Mouse (Mus musculus) midbrain, embryonic 16.5 days (tissue): ENCODE measurements around the gene Cep41. TPM values are rescaled to one million over a fixed set of nuclear protein-coding genes. Genes with fewer than 3 reads are reported as not detected.

ENCODE experiments used
- ATAC-seq: fragments of 200-750 bp; cut with Nextera tagmentation; 2 replicates; pipeline ENCODE4 v1.8.0; 2017; ENCODE audit warnings: moderate TSS enrichment
- H3K27ac ChIP-seq: fragments of 300-500 bp; sonication (generic); 2 replicates; pipeline ENCODE4 v1.5.1; 2014; ENCODE audit warnings: mild to moderate bottlenecking, low read length, mixed read lengths
- H3K27me3 ChIP-seq: fragments of 300-500 bp; sonication (generic); 2 replicates; pipeline ENCODE4 v1.6.1; 2014; ENCODE audit warnings: low read depth, low read length, mixed read lengths; ENCODE audit not compliant: control insufficient read depth, insufficient read depth
- H3K36me3 ChIP-seq: fragments of 300-500 bp; sonication (generic); 2 replicates; pipeline ENCODE4 v1.6.1; 2014; ENCODE audit warnings: mild to moderate bottlenecking, low read length, moderate library complexity, mixed read lengths; ENCODE audit not compliant: control insufficient read depth, insufficient read depth
- H3K4me1 ChIP-seq: fragments of 300-500 bp; sonication (generic); 2 replicates; pipeline ENCODE4 v1.6.1; 2014; ENCODE audit warnings: mild to moderate bottlenecking, low read length, mixed read lengths; ENCODE audit not compliant: control insufficient read depth, insufficient read depth
- H3K4me2 ChIP-seq: fragments of 300-500 bp; sonication (generic); 2 replicates; pipeline ENCODE4 v1.6.1; 2014; ENCODE audit warnings: mild to moderate bottlenecking, low read length, mixed read lengths
- H3K4me3 ChIP-seq: fragments of 300-500 bp; sonication (generic); 2 replicates; pipeline ENCODE4 v1.5.1; 2014; ENCODE audit warnings: low read depth, mild to moderate bottlenecking, low read length, moderate library complexity, mixed read lengths
- H3K9ac ChIP-seq: fragments of 300-500 bp; sonication (generic); 2 replicates; pipeline ENCODE4 v1.6.1; 2014; ENCODE audit warnings: low read depth, low read length, mixed read lengths
- H3K9me3 ChIP-seq: fragments of 300-500 bp; sonication (generic); replicated peaks from 2 replicates; pipeline ENCODE4 v1.6.1; 2014; ENCODE audit warnings: mild to moderate bottlenecking, low read length, mixed read lengths; ENCODE audit not compliant: control insufficient read depth, poor library complexity, severe bottlenecking
- WGBS: fragments of 180-500 bp; shearing (Covaris S2); extraction: QIAGEN DNeasy Blood & Tissue Kit; methylation state at CpG from one replicate; pipeline ENCODE4 v1.1.7; 2014; 5-methylcytosine and 5-hydroxymethylcytosine counted together
- polyA plus RNA-seq: library from polyadenylated mRNA; unstranded; fragments of >200 nt; fragmentation: Nextera tagmentation; extraction: Ambion mirVana; gene quantifications from 2 replicates; pipeline ENCODE4 v1.2.1, GENCODE M21; 2015

The Cep41 gene
- polyA plus RNA-seq, 1 experiment from 2014 or later: 13.2 TPM

DNA sequence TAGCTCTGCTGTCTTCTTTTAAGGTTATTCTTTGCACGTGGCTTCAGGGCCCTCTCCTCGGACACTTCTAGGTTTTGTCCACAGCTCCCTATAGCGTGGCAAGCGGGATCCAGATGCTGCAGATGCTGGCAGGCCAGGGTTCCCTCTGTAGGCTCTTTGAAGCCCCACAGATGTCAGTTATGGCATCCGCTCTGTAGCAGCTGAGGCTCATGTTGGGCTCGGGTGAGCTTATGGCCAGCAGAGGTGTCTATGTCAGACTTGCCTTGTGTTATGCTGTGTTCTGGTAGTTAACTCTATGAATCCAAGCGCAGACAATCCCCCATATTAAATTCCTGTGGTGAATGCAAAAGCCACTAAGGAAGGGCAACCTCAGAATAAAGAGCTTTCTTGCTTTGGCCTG lies 13.1 kb downstream of the Cep41 start:
- Histone ChIP-seq H3K4me2 (no peak overlapping the region), H3K9ac (no peak overlapping the region), H3K27ac (no peak overlapping the region), H3K9me3 (no peaks in the 10 kb centered on the region), H3K4me1 (peaks cover 20% of the 10 kb centered on the region), H3K4me3 (no peak overlapping the region), H3K27me3 (no peaks in the 10 kb centered on the region), H3K36me3 (no peaks in the 10 kb centered on the region)
- ATAC-seq: no peak
- 81% methylated on average over 7 of the region's 7 CpGs for WGBS

DNA sequence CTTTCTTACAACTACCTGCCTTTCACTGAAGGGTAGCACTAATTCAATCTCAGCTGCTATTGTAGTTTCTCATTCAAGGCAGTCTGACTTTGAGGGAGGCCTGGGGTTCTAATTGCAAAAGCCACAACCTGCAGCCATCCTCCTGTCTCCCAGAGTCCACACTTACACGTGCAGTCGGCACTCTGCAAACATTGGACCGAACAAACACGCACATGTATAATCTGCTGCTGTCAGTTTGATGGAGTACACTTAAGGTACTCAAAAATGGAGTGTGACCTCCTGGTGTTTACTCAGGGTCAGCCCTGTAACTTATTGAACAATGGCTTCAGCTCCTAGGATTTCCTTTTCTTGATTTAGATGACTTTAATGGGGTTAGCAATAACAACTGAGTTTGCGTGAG lies 14.0 kb downstream of the Cep41 start:
- H3K9ac ChIP-seq: 0 out of 2 replicates have a peak overlapping the region, but pooled peaks have one; percentile 13
- WGBS: 72% methylated on average over 5 of the region's 5 CpGs

DNA sequence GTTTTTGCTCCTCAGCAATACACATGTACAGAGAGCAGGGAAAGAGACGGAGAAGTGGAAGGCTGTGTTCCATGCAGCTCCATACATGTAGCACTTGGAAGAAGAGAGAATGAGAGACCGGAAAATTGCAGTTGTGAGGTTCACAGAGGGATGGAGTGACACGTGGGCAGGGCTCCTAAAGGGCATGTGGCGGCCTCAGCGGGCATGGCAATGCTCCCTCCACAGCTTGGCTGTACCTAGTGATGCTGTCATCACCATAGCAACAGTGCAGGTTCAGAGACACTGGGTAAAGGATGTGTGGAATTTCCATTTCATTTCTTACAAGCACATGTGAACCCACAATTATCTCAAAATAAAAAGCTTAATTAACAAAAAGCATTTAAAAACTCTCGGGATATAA lies 15.1 kb downstream of the Cep41 start:
- 19% methylated on average over 6 of the region's 6 CpGs for WGBS

More for the DNA sequence above, 14.0 kb downstream of the Cep41 start:
- H3K9me3 ChIP-seq: no peaks in the 10 kb centered on the region
- ATAC-seq: no peak
- no peaks in the 10 kb centered on the region for H3K27me3 ChIP-seq
- peaks cover 28% of the 10 kb centered on the region for H3K4me1 ChIP-seq
- peak overlapping the region; percentile 29 for H3K27ac ChIP-seq
- H3K36me3 ChIP-seq: no peaks in the 10 kb centered on the region
- no peak overlapping the region for H3K4me2 ChIP-seq
- no peak overlapping the region for H3K4me3 ChIP-seq

DNA sequence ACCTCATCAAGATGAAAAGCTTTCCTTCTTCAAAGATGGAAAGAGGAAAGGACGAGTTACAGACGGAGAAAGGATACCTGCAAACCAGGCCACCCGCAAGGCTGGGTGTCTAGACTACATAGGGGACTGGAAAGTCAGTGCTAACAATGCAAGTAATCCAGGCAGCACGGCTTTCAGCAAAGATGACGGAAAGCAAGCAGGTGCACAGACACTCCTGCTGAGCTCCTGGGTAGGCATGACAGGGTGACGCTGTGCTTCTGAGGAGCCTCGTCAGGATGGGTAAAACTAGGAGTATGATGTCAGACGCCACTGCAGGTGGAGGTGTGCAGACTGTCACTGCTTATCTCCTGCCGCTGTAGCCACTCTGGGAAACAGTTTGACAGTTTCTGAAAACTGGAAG lies 16.0 kb downstream of the Cep41 start:
- H3K4me1 ChIP-seq: peaks cover 39% of the 10 kb centered on the region
- no peaks in the 10 kb centered on the region for H3K27me3 ChIP-seq
- H3K4me2 ChIP-seq: no peak overlapping the region
- H3K4me3 ChIP-seq: no peak overlapping the region
- no peak for ATAC-seq
- H3K9ac ChIP-seq: no peak overlapping the region
- no peaks in the 10 kb centered on the region for H3K36me3 ChIP-seq
- 64% methylated on average over 9 of the region's 9 CpGs for WGBS
- no peak overlapping the region for H3K27ac ChIP-seq
- no peaks in the 10 kb centered on the region for H3K9me3 ChIP-seq

More for the DNA sequence above, 15.1 kb downstream of the Cep41 start:
- no peak overlapping the region for H3K4me3 ChIP-seq
- H3K9me3 ChIP-seq: no peaks in the 10 kb centered on the region
- peak; percentile 84 for ATAC-seq
- H3K4me1 ChIP-seq: peaks cover 37% of the 10 kb centered on the region
- H3K9ac ChIP-seq: 0 out of 2 replicates have a peak overlapping the region, but pooled peaks have one; percentile 27
- H3K36me3 ChIP-seq: no peaks in the 10 kb centered on the region
- H3K27me3 ChIP-seq: no peaks in the 10 kb centered on the region
- no peak overlapping the region for H3K4me2 ChIP-seq
- H3K27ac ChIP-seq: peak overlapping the region; percentile 58

DNA sequence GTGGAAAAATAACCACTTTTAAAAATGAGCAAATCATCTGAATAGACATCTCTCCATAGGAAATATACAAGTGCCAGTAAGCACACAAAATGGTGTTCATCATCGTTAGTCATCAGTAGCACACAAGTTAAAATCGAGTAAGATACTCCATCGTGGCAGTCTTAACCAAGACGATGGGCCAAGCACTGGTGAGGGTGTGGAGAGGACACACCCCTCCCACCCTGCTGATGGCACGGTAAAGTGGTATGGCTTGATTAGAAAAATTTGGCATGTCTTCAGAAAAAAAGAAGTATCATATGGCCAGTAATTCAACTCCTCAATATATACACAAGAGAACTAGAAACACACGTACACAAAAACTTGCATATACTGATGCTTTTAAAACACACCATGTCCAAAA lies 17.0 kb downstream of the Cep41 start:
- H3K4me1 ChIP-seq: peaks cover 37% of the 10 kb centered on the region
- H3K9ac ChIP-seq: no peak overlapping the region
- no peaks in the 10 kb centered on the region for H3K27me3 ChIP-seq
- H3K36me3 ChIP-seq: no peaks in the 10 kb centered on the region
- no peak overlapping the region for H3K27ac ChIP-seq
- no peaks in the 10 kb centered on the region for H3K9me3 ChIP-seq
- no peak for ATAC-seq
- H3K4me2 ChIP-seq: no peak overlapping the region
- no peak overlapping the region for H3K4me3 ChIP-seq
- WGBS: 89% methylated on average over 6 of the region's 6 CpGs

DNA sequence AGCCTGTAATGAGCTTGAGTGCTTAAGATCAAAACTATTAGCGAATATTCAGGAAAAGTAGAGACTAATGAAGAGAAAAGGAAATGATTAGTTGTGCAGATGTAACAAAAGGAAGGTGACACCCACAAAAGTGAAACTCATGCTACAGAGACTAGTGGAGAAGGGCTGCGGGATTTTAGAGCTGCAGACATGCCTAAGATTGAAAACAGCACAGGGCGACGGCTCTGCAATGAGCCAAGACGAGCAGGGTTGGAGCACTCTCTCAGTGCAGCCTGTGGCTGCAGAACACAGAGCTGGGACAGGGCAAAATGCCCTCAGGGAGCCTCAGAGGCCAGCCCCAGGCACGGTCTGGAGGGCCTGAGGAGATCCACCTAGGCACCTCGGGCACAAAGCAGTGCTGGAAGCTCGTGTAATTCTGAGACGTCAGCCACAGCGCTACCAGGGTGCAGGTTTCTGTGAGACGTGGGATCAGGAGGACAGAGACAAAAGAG lies 18.2 kb downstream of the Cep41 start:
- no peaks in the 10 kb centered on the region for H3K9me3 ChIP-seq
- no peak overlapping the region for H3K4me3 ChIP-seq
- H3K9ac ChIP-seq: peak overlapping the region; percentile 65
- WGBS: 7% methylated on average over 11 of the region's 11 CpGs
- H3K27ac ChIP-seq: peak overlapping the region; percentile 96
- peak; percentile 57 for ATAC-seq
- H3K36me3 ChIP-seq: no peaks in the 10 kb centered on the region
- peaks cover 37% of the 10 kb centered on the region for H3K4me1 ChIP-seq
- peak overlapping the region; percentile 43 for H3K4me2 ChIP-seq
- no peaks in the 10 kb centered on the region for H3K27me3 ChIP-seq

DNA sequence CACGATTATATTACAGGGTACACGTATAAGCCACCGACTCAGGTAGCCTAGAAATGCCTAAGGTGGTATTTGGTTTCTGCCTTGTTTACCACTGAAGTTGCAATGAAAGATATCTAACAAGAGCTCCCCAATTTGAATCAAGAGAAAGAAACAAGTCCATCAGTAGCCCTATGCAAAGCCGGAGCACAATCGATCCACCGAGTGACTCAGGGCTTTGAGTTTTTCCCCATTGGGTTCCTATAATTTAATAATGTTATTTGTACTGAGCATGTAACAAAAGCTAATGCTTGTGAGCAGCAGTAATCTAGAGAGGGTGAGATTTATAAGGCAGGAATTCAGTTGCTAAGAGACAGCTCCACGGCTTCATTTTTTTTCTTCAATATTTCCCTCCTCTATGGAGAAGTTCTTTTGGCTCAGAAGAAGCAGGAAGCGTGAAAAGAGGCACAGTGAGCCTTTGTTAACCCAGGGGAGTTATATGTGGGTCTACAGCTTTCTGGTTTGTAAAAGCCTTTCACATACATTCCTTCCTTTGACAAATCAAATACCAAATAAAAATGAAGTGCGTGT lies 18.8 kb downstream of the Cep41 start:
- Histone ChIP-seq H3K4me1 (peaks cover 37% of the 10 kb centered on the region), H3K27me3 (no peaks in the 10 kb centered on the region), H3K4me2 (peak overlapping the region; percentile 43), H3K9me3 (no peaks in the 10 kb centered on the region), H3K4me3 (no peak overlapping the region), H3K36me3 (no peaks in the 10 kb centered on the region), H3K27ac (peak overlapping the region; percentile 96), H3K9ac (peak overlapping the region; percentile 65; the same call in 1 of the 2 replicates)
- peak; percentile 59 for ATAC-seq
- WGBS: 22% methylated on average over 9 of the region's 9 CpGs

DNA sequence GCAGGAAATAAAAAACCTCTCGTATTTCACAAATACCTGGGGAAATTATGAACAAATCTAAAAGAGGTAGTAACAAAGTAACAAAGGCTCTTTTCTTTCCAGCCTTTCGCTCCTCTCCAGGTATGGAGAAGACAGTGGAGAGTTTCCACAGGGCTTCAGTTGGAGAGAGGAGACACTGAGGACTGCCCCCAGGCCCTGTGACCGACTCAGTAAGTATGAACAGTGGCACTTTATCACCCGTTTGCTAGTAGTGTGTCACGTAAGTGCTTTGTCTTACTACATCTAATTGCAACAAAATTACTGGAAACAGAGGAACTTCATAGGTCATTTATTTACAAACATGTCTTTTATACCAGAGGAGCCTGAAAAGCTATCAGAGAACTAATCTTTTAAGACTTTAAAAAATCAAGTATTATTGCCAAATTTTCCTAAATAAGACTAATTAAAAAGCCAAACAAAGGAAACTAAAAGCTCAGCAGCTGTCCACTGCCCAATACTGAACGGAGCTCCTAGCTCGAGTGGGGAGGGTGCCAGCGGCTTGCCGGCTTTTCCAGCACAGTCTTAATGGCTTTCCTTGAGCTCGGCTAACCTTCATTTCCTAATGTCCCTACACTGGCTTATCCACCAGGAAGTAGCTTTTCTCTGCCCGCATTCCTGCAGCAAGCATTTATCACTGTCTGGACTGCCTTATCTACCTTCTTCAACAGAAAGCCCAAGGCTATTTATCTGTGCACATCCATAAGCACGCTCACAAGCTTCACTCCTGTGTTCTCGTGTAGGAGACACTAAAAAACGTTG lies 19.6 kb downstream of the Cep41 start:
- Histone ChIP-seq H3K4me3 (no peak overlapping the region), H3K9me3 (no peaks in the 10 kb centered on the region), H3K36me3 (no peaks in the 10 kb centered on the region), H3K9ac (0 out of 2 replicates have a peak overlapping the region, but pooled peaks have one; percentile 10), H3K4me1 (peaks cover 33% of the 10 kb centered on the region), H3K27me3 (no peaks in the 10 kb centered on the region), H3K4me2 (peak overlapping the region; percentile 11), H3K27ac (peak overlapping the region; percentile 96)
- WGBS: 25% methylated on average over 14 of the region's 14 CpGs
- ATAC-seq: peak; percentile 39; the same call in 1 of the 2 replicates

DNA sequence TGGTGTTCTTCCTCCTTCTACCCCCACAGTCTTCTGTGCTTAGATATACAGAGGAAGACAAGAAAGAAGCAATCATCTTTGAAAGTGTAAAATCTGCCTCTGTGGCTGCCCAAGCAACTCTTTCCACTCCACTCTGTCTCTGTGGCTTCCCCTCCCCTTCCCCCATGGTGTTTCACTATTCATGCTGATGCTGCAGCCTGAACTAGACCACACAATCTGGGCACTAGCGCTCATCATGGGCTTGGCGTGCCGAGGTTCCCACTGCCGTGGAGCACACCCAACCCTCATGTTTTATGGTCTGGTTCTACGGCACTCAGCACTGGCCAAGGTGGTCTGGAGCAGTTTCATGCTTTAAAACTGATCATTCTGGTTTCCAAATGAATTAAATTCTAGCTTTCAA lies 21.9 kb downstream of the Cep41 start:
- Histone ChIP-seq H3K36me3 (no peaks in the 10 kb centered on the region), H3K4me2 (no peak overlapping the region), H3K4me1 (peaks cover 28% of the 10 kb centered on the region), H3K27ac (no peak overlapping the region), H3K9ac (no peak overlapping the region), H3K27me3 (no peaks in the 10 kb centered on the region), H3K4me3 (no peak overlapping the region), H3K9me3 (no peaks in the 10 kb centered on the region)
- WGBS: 75% methylated on average over 5 of the region's 5 CpGs
- ATAC-seq: no peak
